Mouse (Mus musculus) bone marrow macrophage, adult 2 months (primary cell): Measurements from ENCODE around the gene Taf1.

Experiments used
- CTCF ChIP-seq: IDR thresholded peaks from 2 replicates; pipeline ENCODE4 v1.5.1; 2012; ENCODE audit warnings: low read depth, mild to moderate bottlenecking, low read length, moderate library complexity
- POLR2A ChIP-seq: IDR thresholded peaks from 2 replicates; pipeline ENCODE4 v1.6.1; 2012; ENCODE audit warnings: mild to moderate bottlenecking, low read depth, low read length, borderline replicate concordance

DNA sequence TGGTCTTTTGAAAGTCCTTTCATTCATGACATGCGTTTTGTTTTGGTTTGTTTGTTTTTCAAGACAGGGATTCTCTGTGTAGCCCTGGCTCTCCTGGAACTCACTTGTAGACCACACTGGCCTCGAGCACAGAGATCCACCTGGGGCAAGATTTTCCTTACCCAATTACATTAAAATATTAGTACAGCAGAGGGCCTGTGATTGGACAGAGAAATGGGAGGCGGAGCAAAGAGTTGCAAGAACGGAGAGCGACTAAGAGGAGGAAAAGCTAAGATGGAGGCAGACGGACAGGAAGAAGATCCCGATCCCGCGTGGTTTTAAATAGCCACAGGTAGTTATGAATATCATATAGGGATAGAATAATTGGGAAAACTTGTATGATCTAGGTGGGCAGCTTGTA is 5.2 kb upstream of the Taf1 start:
- TF ChIP-seq POLR2A (no peak), CTCF (no peak)
